Mouse (Mus musculus) frontal cortex, postnatal 36 days (tissue): ENCODE data around the gene Rab3c.

Experiments used
- DNase-seq, 2 experiments: peaks; one replicate each; pipeline ENCODE4 v3.0.0; 2022; ENCODE audit warnings: low spot score in 2 of 2

Gene Rab3c

DNA sequence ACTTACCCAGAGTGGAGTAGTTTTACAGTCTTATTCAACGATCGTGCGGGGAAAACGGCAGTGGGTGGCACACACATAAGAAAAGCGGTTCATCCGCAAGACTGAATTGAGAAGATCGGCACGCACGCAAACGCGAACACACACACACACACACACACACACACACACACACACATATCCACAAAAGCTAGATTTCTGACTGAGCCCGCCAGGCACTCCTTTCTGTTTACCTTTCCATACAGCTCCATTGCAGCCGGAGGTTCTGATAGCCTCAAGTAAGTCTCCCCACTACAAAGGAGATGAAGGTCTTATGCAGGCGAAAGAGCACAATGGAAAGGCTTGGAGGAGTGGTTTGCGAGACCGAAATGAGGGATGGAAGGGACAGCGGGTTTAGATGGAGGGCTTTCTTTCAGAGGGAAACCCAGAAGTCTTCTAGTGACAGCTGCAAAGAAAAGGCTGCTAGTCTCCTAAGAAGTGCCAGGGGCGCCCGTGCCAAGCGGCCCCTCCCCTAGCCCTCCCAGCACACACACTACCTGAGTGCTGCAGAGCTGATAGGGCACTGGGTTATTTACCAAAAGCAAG is at the start of gene Rab3c:
TSS of gene Rab3c (minus strand) at position 434 of the 582 bp plus-strand sequence.
- peak in 1 of 2 experiments; percentile 21 for DNase-seq

GRCm38 (mm10) chr13:110318746-110319145 is 38.0 kb upstream of the Rab3c start:
- DNase-seq: peak; percentile 8 to 29

- DNase-seq: no peak
Measured at GRCm38 (mm10) chr13:110307188-110307587, 26.4 kb upstream of the Rab3c start.

GRCm38 (mm10) chr13:110297112-110297511 is 16.3 kb upstream of the Rab3c start:
- DNase-seq: no peak

DNA sequence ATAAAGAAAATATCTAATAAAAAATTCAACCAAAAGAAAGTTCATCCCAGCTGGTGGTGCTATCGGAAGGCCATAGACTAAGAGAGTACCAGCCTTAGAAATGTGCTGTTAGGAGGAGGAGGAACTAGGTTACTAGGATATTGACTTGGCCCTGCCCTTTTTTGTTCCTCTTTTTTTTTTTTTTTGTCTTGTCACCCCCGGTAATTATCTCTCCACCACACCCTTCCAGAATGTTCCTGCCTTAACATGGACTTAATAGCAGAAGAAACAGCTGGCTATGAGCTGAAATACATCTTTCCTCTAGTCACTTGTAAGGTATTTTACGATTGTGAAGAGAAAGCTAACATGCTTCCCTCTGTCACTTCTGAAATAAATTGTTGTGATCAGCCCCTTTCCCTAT is 7.7 kb upstream of the Rab3c start:
- no peak for DNase-seq

DNA sequence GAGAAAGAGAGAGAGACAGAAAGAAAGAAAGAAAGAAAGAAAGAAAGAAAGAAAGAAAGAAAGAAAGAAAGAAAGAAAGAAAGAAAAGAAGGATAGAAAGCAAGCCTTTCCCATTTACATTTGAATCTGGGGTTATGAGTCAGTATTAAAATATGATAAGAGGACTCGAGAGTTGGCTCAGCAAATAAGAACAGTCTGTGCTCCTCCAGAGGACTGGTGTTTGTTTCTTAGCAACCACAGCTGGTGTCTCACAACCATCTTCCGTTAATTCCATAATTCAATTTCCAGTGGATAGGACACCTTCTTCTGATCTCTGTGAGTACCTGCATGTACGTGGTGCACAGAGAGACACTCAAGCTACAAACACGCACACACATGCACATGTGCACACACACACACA is 3.0 kb upstream of the Rab3c start:
- no peak for DNase-seq

- peak; percentile 82 to 89 for DNase-seq
Measured at GRCm38 (mm10) chr13:110280028-110280562, 701 bp downstream of the Rab3c start.

- no peak for DNase-seq
Measured at GRCm38 (mm10) chr13:110278976-110279736, 1.6 kb downstream of the Rab3c start.

- DNase-seq: no peak
Measured at GRCm38 (mm10) chr13:110277709-110278108, 3.1 kb downstream of the Rab3c start.

GRCm38 (mm10) chr13:110275471-110275870 is 5.3 kb downstream of the Rab3c start:
- no peak for DNase-seq

DNA sequence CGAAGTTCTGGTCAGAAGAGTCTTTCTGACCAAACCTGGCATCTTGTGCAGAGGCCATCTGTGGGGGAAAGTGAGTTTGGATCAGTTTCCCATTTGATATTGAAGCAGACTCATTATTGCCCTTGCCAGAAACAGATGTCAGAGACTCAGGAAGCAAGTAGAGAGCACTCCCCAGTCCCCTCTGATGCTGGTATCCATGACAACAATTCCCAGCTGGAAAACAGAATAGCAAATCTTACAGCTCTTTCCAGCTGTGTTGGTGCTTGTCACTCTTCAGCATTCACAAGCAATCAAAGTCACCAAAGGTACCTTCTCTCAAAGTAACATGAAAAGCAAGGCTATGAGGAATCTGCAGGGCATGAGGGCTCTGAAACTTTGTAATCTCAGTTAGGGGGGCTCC is 20.1 kb downstream of the Rab3c start:
- DNase-seq: no peak

DNA sequence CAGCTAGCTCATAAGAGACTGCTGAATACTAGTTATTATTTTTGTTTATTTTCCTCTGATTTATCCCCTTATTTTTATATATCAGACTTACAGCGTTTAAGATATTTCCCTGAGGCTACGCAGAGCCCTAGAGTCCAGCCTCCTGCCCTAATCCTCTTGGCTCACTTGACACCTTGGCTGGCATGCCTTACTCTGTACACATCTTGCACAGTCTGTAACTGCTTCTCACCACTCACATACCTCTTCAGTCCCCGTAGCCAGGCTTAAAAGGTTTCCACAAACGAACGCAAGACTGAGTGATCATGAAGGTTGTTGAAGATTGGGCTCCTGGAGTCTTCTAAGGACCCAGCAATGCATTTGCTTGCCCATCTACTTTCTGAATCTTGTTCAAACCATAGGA is 29.3 kb downstream of the Rab3c start:
- no peak for DNase-seq

DNA sequence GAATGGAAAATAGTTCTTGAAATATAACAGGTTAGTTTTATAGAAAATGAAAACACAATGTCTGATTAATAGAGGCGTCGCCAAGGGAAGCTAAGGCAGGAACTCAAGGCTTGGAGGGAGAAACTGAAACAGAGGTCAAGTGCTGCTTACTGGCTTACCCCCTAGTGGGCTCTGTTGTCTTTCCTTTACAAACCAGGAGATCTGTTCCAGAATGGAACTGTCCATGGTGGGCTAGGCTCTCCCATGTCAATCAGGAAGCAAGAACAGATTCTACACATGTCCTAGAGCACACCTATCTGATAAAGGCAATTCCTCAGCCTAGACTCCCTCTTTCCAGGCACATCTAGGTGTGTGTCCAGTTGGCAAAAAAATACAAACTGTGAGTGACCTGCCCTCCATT is 32.3 kb downstream of the Rab3c start:
- DNase-seq: no peak

DNA sequence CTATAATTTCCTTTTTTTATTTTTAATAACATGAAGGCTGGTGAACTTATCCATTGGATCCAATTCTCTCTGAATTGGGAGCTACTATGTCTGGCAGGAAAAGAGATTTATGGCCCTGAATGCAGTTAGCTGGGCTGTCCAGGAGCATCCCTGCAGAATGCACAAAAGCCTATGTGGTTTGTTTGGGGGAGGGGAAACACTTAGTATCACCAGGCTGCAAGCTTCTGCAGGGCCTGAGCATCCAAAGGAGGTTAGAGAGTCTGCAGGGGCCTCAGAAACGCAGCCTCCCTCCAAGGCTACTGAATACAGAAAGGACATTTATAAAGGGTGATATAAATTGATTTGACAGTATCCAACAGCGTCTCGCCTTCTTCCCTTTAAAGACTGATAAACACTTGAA is 41.8 kb downstream of the Rab3c start:
- no peak for DNase-seq

- no peak for DNase-seq
Measured at GRCm38 (mm10) chr13:110237209-110237935, 43.4 kb downstream of the Rab3c start.

DNA sequence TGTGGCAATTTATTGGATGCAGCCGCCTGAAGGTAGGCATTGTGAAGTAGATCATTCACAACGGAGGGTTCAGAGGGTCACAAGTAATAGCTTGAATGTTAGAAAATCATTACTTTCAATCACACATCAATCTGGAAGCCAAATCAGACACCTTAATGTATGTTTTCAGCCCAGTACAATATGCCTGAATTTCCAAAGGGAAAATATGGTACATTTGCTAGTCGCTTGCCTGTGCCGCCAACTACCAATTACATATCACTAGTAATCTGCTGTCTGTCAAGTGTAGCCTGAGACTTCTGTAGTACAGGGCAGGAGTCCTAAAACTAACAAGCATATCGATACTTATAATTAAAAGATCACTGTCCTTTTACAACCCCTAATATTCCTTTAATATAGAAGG is 47.4 kb downstream of the Rab3c start:
- DNase-seq: no peak

GRCm38 (mm10) chr13:110231086-110231688 is 49.6 kb downstream of the Rab3c start:
- DNase-seq: no peak

- DNase-seq: no peak
Measured at GRCm38 (mm10) chr13:110230046-110230445, 50.8 kb downstream of the Rab3c start.

DNA sequence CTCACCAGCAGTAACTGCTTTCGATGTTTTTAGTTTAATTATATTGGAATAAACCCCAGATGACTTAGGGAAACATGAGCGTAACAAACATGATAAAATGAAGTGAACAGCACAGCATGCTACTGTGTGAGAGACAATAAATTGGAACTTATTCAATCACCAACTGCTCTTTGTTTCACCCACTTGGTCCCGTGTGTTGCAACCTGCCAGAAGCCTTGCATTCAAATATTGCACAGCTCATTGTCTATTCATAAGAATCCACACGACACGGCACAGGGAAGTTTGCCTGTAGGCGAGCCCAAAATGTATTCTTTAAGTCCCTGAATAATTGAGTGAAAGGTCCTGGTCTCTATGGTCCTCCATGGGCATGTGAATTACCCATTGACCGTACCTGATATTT is 61.6 kb downstream of the Rab3c start:
- DNase-seq: no peak

- no peak for DNase-seq
Measured at GRCm38 (mm10) chr13:110218497-110218896, 62.3 kb downstream of the Rab3c start.

DNA sequence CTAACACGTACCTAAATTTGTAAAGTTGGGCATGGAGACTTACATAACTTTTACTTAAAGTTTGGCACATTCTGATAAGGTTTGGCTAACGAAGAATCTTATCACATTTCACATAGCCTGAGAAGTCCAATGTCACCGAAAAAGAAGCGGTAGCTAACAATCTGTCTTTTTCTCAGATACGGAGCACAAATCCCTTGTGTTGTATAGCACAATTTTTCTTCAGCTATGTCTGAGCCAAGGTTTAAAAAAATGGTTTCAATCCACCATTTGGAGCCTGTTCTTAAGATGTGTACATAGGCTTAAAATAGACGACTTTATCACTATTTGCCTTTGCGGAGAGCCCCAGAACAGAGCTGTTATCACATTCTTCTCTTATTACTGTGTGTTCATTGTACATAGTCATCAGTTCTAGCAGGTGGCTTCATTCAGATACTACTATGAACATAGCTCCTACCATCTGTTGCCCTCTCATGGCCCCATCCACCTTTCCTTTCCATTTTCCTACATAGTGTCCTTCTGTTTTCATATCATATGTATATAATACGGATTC is 69.2 kb downstream of the Rab3c start:
- peak in 1 of 2 experiments; percentile 35 for DNase-seq

DNA sequence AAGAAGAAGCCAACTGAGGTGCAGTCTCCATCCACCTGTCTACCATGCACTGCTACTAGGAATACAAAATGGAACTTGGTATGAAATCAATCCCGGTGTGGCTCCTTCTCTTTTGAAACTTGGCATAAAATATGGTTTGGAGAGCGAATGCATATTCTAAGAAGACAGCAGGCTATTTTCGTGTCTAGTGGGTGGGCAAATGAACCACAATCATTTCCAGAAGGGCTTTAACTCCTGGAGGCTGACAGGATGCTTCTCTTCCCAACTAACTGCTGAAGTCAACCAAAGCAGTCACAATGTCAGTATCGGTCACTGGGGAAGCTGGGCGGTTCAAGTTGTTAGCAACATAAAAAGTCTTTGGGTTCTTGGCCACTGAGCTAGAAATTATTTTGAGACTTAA is 81.9 kb downstream of the Rab3c start:
- peak; percentile 30 to 71 for DNase-seq
